Comparison of ENCODE assay signal across 25 mouse cellular contexts in genomic region chr14:11992111-11992510, GRCm38 (mm10).
DNase-seq lines count a peak whose midpoint lies in the region; ATAC-seq and TF ChIP-seq lines count a peak whose summit lies in the region.
"Had no signal": no experiment of that assay in that cellular context is flagged by ENCODE, and none has a peak within 500 bp of the region (broad histone marks: within the 10 kb centered on the region; RNA-seq: fewer than 3 reads in every experiment).

No protein-coding gene starts in this region.

- H3K36me3 ChIP-seq in embryonic facial prominence, embryonic 14.5 days (ENCODE audit: control insufficient read depth, insufficient read depth, low read length): no peaks in the 10 kb centered on the region
- H3K36me3 ChIP-seq in embryonic facial prominence, embryonic 10.5 days (replicated peaks): no peaks in the 10 kb centered on the region
- H3K36me3 ChIP-seq: embryonic facial prominence, embryonic 12.5 days; embryonic facial prominence, embryonic 15.5 days; forebrain, embryonic 10.5 days; forebrain, embryonic 12.5 days; G1E had no signal

- ATAC-seq in embryonic facial prominence, embryonic 14.5 days (ENCODE audit: low read depth): no peak
- ATAC-seq: CD4-positive, CD25-positive, alpha-beta regulatory T cell, adult 4 months; forebrain, embryonic 14.5 days; forebrain, embryonic 16.5 days had no signal

- H3K9ac ChIP-seq in embryonic facial prominence, embryonic 14.5 days (ENCODE audit: low read depth, low read length): no peak overlapping the region
- H3K9ac ChIP-seq: embryonic facial prominence, embryonic 12.5 days; embryonic facial prominence, embryonic 15.5 days; forebrain, embryonic 12.5 days had no signal

- H3K4me1 ChIP-seq in embryonic facial prominence, embryonic 14.5 days (ENCODE audit: control insufficient read depth, insufficient read depth, low read length): no peaks in the 10 kb centered on the region
- H3K4me1 ChIP-seq in embryonic facial prominence, embryonic 10.5 days: no peaks in the 10 kb centered on the region
- H3K4me1 ChIP-seq: embryonic facial prominence, embryonic 12.5 days; forebrain, embryonic 10.5 days; forebrain, embryonic 12.5 days had no signal

- TF ChIP-seq CTCF in layer of hippocampus, adult 2 months (conservative IDR thresholded peaks at IDR 0.05): no peak

- WGBS in embryonic facial prominence, embryonic 14.5 days: 79% methylated on average over 4 of the region's 4 CpGs
- 84% methylated on average over 4 of the region's 4 CpGs for WGBS in embryonic facial prominence, embryonic 10.5 days

- no peak overlapping the region for H3K4me2 ChIP-seq in embryonic facial prominence, embryonic 14.5 days (ENCODE audit: low read depth, low read length)
- H3K4me2 ChIP-seq: embryonic facial prominence, embryonic 12.5 days; embryonic facial prominence, embryonic 15.5 days; forebrain, embryonic 12.5 days had no signal

- DNase-seq in embryonic facial prominence, embryonic 14.5 days (ENCODE audit: low spot score): peak; percentile 35
- no peak for DNase-seq in embryonic facial prominence, embryonic 10.5 days (ENCODE audit: low spot score)
- DNase-seq in Muller cell, postnatal 12 days (ENCODE audit: inconsistent ontology term): peak; percentile 70
- peak; percentile 80 for DNase-seq in retina, postnatal 1 day
- DNase-seq in layer of hippocampus, adult 2 months (ENCODE audit: low spot score in 2 of 2): no peak
- DNase-seq: adrenal gland, postnatal 10 days; adrenal gland, postnatal 25 days; B cell, adult 2 months; cerebellum, adult 11 months; cerebellum, adult 18-20 months; cerebellum, adult 8-10 months; cerebellum, adult 9-11 months; cerebellum, postnatal 14 days; cerebellum, postnatal 36 days; embryo, embryonic 11 days had no signal

- H3K4me3 ChIP-seq in embryonic facial prominence, embryonic 14.5 days (ENCODE audit: low read depth, low read length): no peak overlapping the region
- no peak overlapping the region for H3K4me3 ChIP-seq in embryonic facial prominence, embryonic 10.5 days
- no peak overlapping the region for H3K4me3 ChIP-seq in layer of hippocampus, adult 2 months
- H3K4me3 ChIP-seq: embryonic facial prominence, embryonic 12.5 days; embryonic facial prominence, embryonic 15.5 days; erythroblast, embryonic 14.5 days; forebrain, embryonic 10.5 days; forebrain, embryonic 12.5 days had no signal

- no peaks in the 10 kb centered on the region for H3K9me3 ChIP-seq in embryonic facial prominence, embryonic 14.5 days (ENCODE audit: control insufficient read depth, low read length)
- no peaks in the 10 kb centered on the region for H3K9me3 ChIP-seq in embryonic facial prominence, embryonic 10.5 days
- H3K9me3 ChIP-seq: embryonic facial prominence, embryonic 12.5 days; embryonic facial prominence, embryonic 15.5 days; forebrain, embryonic 10.5 days; forebrain, embryonic 12.5 days had no signal

- no peak overlapping the region for H3K27ac ChIP-seq in embryonic facial prominence, embryonic 14.5 days (replicated peaks; ENCODE audit: low read depth, low read length)
- no peak overlapping the region for H3K27ac ChIP-seq in embryonic facial prominence, embryonic 10.5 days (replicated peaks)
- no peak overlapping the region for H3K27ac ChIP-seq in layer of hippocampus, adult 2 months
- H3K27ac ChIP-seq: embryonic facial prominence, embryonic 12.5 days; embryonic facial prominence, embryonic 15.5 days; forebrain, embryonic 10.5 days; forebrain, embryonic 12.5 days had no signal

- H3K27me3 ChIP-seq in embryonic facial prominence, embryonic 14.5 days (replicated peaks; ENCODE audit: control insufficient read depth, insufficient read depth, low read length): no peaks in the 10 kb centered on the region
- no peaks in the 10 kb centered on the region for H3K27me3 ChIP-seq in embryonic facial prominence, embryonic 10.5 days (replicated peaks; ENCODE audit: low read depth, poor library complexity, severe bottlenecking)
- H3K27me3 ChIP-seq: CH12.LX; embryonic facial prominence, embryonic 12.5 days; embryonic facial prominence, embryonic 15.5 days; forebrain, embryonic 12.5 days had no signal

Comparison
In these comparisons a context has a peak if more than half of its experiments do, and no peak if none do; other contexts are left out.
1. DNase-seq: peak in embryonic facial prominence, embryonic 14.5 days (single experiment), Muller cell, postnatal 12 days (single experiment) and retina, postnatal 1 day (single experiment); none in embryonic facial prominence, embryonic 10.5 days (single experiment) and layer of hippocampus, adult 2 months (0 of 2).